Mouse (Mus musculus) urinary bladder, postnatal 10 days (tissue): ENCODE results near the gene Ubd.
"Not testable (repeated sequence)": the region's sequence is repeated elsewhere in the genome, so short reads cannot be mapped to it uniquely, and the experiment has no call there.

Experiments used
- DNase-seq: peaks from one replicate; pipeline ENCODE4 v3.0.0; 2022; ENCODE audit warnings: low spot score

Gene Ubd

DNA sequence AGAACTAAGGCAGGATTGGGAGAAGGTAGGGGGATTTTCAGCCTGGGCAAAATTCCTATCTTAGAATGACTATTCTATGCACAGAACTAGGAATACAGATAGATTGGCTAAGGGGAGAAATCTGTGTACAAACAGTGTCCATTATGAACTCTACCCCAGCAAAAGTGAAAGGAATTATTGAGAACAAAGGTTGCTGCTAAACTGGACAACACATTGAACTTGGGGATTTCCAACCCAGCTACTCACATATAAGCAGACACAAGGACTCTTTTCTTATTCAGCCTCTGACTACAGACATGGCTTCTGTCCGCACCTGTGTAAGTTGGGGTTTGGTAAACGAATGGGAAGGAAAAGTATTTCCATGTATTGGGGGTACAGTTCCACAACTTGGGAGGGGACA, at the start of gene Ubd:
Gene Ubd (plus strand): TSS at position 237 of the 400 bp plus-strand sequence.
- DNase-seq = no peak

DNA sequence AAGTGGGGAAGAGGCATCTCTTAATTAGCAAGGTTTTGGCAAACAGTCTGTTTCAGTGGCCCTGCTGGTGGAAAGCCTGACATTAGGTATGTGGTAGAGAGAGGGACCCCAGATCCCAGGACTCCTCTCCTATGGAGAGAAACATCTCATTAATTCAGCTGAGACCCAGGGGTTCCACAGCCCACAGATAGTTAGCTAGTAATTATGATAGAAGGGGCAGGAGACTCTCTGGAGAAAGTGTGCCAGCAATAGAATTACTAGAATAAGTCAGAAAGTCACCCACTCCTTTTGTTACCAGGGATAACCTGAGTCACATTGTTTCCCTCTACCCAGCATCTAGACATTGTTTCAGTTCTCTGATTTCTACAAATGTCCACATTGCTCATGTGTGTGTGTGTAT, 32.3 kb upstream of the Ubd start, which contains the start of gene Olfr93:
Gene Olfr93 (minus strand): TSS at position 101 of the 400 bp plus-strand sequence.
- no peak for DNase-seq

- DNase-seq = no peak
Observed at GRCm38 (mm10) chr17:37185474-37185873, 8.2 kb upstream of the Ubd start.

GRCm38 (mm10) chr17:37190711-37191110, 3.0 kb upstream of the Ubd start:
- DNase-seq = no peak

GRCm38 (mm10) chr17:37193032-37193431, 660 bp upstream of the Ubd start:
- no peak for DNase-seq

DNA sequence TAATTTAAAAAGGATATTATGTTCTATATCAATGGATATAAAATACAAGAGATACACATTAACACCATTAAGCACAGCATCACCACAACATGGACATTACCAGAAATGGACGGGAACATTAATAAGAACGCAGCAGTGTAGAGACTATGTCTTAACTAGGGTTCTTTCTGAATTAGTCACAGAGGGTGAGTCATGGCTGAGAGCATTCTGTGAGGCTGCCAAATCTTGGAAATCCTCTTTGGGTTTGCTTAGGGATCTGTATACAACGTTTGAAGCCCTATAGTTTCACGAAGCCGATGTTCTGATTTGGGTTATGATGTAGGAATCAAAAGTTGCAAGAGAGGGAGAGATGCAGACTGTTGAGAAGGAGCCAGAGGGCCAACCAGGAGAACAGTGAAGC, 1.1 kb downstream of the Ubd start:
- DNase-seq = no peak

GRCm38 (mm10) chr17:37196845-37197724, 3.4 kb downstream of the Ubd start:
- no peak for DNase-seq

GRCm38 (mm10) chr17:37200894-37201293, 7.2 kb downstream of the Ubd start, which contains the start of gene Olfr94:
TSS of gene Olfr94 (minus strand) at chr17:37200994.
- no peak for DNase-seq

DNA sequence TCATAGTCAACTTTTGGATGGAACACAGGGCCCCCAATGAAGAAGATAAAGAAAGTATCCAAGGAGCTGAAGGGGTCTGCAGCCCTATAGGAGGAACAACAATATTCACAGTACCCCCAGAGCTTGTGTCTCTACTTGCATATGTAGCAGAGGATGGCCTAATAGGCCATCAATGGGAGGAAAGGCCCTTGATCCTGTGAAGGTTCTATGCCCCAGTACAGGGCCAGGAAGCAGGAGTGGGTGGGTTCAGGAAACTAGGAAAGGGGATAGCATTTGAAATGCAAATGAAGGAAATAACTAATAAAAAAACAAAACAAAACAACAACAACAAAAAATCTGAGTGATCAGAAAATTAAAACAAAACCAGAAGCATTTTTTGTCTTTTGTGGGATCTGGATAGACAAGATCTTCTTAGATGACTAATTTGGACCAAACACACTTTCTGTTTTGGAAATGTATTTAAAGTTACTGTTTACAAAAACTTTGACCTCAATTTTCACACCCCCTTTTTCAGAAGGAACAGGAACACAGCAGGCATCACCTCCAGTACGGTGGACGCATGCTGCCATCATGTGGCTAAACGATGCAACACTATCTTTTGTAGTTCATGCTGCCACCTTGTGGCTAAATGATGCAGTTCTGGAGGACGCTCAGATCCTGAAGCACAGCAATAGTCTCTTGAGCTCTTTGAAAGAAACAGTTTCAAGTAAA, 9.7 kb downstream of the Ubd start:
- DNase-seq = peak; percentile 39

- DNase-seq = no peak
Observed at GRCm38 (mm10) chr17:37203917-37204236, 10.2 kb downstream of the Ubd start.

DNA sequence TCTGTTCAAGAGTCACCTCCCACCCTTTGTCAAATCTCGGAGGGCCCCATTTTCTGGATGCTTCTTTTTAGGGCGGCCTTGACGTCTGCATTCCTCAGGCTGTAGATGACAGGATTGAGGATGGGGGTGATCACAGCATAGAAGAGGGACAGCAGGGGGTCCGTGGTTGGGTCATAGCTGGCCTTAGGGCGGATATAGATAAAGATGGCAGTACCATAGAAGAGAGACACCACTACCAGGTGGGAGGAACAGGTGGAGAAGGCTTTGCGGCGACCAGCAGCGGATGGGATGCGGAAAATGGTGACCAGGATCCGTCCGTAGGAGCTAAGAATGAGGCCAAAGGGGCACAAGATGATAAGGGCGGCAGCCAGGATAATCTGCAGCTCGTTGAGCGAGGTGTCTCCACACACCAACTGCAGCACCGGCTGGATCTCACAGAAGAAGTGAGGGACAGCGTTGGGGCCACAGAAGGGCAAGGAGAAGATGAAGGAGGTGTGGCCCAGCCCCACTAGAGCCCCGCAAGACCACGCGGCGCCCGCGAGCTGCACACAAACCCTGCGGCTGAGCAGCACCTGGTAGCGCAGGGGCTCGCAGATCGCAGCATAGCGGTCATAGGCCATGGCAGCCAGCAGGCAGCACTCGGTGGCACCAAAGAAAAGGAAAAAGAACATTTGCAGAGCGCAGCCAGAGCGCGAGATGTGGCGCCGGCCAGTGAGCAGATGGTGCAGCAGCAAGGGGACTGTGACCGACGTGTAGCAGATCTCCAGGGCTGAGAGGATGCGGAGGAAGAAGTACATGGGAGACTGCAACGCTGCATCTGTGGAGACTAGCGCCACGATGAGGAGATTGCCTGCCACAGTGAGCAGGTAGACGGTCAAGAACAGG, 17.4 kb downstream of the Ubd start:
- no peak for DNase-seq

GRCm38 (mm10) chr17:37213018-37213417, 19.3 kb downstream of the Ubd start, which contains the start of gene Olfr95:
TSS of gene Olfr95 (minus strand) at chr17:37213118.
- DNase-seq = no peak

DNA sequence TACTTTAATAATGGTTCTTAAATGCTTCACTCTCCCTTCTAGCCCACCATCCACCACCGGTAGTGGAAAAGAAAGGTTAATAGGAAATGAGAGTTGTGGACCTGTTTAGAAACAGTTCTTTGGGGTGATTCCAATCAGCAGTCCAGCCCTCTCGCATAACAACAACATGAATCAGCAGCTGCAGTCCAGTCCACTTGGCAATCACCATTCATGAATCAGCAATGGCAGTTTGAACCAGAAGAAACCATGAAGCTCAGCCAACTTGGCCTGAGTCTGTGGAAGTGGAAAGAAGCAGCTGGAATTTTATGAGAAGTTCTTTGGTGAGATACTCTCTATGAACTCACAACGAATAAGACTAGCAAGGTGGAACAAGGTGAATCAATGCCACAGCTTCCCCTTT, 24.8 kb downstream of the Ubd start:
- DNase-seq = no peak

- no peak for DNase-seq
Observed at GRCm38 (mm10) chr17:37219846-37220245, 26.2 kb downstream of the Ubd start, which contains the start of gene Olfr96. TSS of gene Olfr96 (plus strand) at chr17:37220146.

- DNase-seq = no peak
Observed at GRCm38 (mm10) chr17:37221879-37222278, 28.2 kb downstream of the Ubd start.

DNA sequence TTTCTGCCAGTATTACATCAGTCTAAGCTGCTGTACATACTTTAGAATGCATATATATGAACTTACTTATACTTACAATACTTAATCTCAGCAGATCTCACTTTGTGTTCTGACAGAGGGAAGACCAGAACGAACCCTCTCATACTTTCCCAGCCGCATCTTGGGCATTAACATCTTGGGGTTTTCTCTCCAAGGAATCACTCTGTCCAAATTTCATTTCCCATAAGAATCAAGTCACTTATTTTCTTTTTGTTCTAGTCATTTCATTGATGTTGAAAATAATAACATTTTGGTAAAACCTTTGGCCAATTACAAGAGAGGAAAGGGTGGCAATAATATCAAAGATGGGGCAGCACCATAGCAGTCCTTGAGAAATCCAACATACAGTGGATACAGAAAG, 43.5 kb downstream of the Ubd start, which contains the start of gene Olfr97:
Gene Olfr97 (minus strand): TSS at position 101 of the 400 bp plus-strand sequence.
- DNase-seq = not testable (repeated sequence)

DNA sequence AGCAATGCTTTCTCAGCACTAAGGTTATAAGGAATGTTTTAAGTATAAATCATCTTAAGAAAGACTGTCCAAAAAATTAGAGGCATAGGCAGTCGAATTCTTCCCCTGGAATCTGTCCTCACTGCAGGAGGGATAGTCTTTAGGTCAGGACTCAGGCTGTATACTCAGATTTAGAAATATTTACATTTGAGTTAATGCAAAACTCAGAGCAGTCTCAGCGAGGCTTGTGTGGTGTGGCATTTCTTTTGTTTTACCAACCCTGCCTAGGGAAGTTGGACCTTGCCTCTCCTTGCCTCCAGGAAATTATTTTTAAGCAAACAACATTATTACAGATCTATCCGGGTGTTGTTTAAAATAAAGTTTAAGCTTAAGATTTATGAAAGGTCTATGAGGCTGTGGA, 48.5 kb downstream of the Ubd start:
- DNase-seq = no peak
